Mouse (Mus musculus): ENCODE results near the gene Gm20489. TPM values are rescaled to one million over a fixed set of nuclear protein-coding genes. Genes with fewer than 3 reads are reported as not detected.

Gene Gm20489
- not detected in 2 replicates for total RNA-seq (2014; rRNA removed)
- not detected in 2 replicates for polyA plus RNA-seq (2012; rRNA removed)

- TF ChIP-seq POLR2A (IDR thresholded peaks at IDR 0.05; ENCODE audit: extremely low read depth, insufficient read depth, low read length) (no peak), CTCF (IDR thresholded peaks at IDR 0.05; ENCODE audit: low read depth, low read length) (no peak)
- H3K27me3 ChIP-seq (ENCODE audit: control insufficient read depth, insufficient read depth, low read length), result no peaks in the 10 kb centered on the region
- no peaks in the 10 kb centered on the region for H3K79me2 ChIP-seq (ENCODE audit: control insufficient read depth, insufficient read depth, low read length)
- H3K4me3 ChIP-seq (ENCODE audit: insufficient read depth, low read depth, low read length), result peak within 1 kb of the TSS; percentile 15; the same call in 1 of the 2 replicates
- no peaks in the 10 kb centered on the region for H3K36me3 ChIP-seq (ENCODE audit: control insufficient read depth, insufficient read depth, low read length)
- H3K27ac ChIP-seq (replicated peaks; ENCODE audit: insufficient read depth, low read depth, low read length), result no peak within 1 kb of the TSS
- no peaks in the 10 kb centered on the region; the same call in 1 of the 2 replicates for H3K4me1 ChIP-seq (ENCODE audit: control insufficient read depth, insufficient read depth, low read length)
- 80% methylated on average over 3 of the region's 3 CpGs for WGBS
- no peak for DNase-seq (ENCODE audit: extremely low read depth, low read depth, low spot score)
- no peak within 1 kb of the TSS for H3K9ac ChIP-seq (ENCODE audit: low read depth, low read length)
Measured at GRCm38 (mm10) chrX:101268755-101269124, at the start of gene Gm20489. Gene Gm20489, minus strand, starts transcription at chrX:101269023.

- Histone ChIP-seq H3K79me2 (ENCODE audit: control insufficient read depth, insufficient read depth, low read length) (no peaks in the 10 kb centered on the region), H3K9ac (ENCODE audit: low read depth, low read length) (no peak overlapping the region), H3K27me3 (ENCODE audit: control insufficient read depth, insufficient read depth, low read length) (no peaks in the 10 kb centered on the region), H3K27ac (replicated peaks; ENCODE audit: insufficient read depth, low read depth, low read length) (no peak overlapping the region), H3K4me1 (ENCODE audit: control insufficient read depth, insufficient read depth, low read length) (no peaks in the 10 kb centered on the region), H3K36me3 (ENCODE audit: control insufficient read depth, insufficient read depth, low read length) (no peaks in the 10 kb centered on the region), H3K4me3 (ENCODE audit: insufficient read depth, low read depth, low read length) (no peak overlapping the region)
- 52% methylated on average over 6 of the region's 6 CpGs for WGBS
- TF ChIP-seq CTCF (IDR thresholded peaks at IDR 0.05; ENCODE audit: low read depth, low read length) (no peak), POLR2A (IDR thresholded peaks at IDR 0.05; ENCODE audit: extremely low read depth, insufficient read depth, low read length) (no peak)
- DNase-seq (ENCODE audit: extremely low read depth, low read depth, low spot score), result no peak
Measured at GRCm38 (mm10) chrX:101313625-101314359, 45.0 kb upstream of the Gm20489 start.

- 92% methylated on average over 5 of the region's 5 CpGs for WGBS
- no peak for DNase-seq (ENCODE audit: extremely low read depth, low read depth, low spot score)
- Histone ChIP-seq H3K36me3 (ENCODE audit: control insufficient read depth, insufficient read depth, low read length) (no peaks in the 10 kb centered on the region), H3K27ac (replicated peaks; ENCODE audit: insufficient read depth, low read depth, low read length) (no peak overlapping the region), H3K79me2 (ENCODE audit: control insufficient read depth, insufficient read depth, low read length) (no peaks in the 10 kb centered on the region), H3K4me1 (ENCODE audit: control insufficient read depth, insufficient read depth, low read length) (no peaks in the 10 kb centered on the region), H3K4me3 (ENCODE audit: insufficient read depth, low read depth, low read length) (no peak overlapping the region), H3K9ac (ENCODE audit: low read depth, low read length) (no peak overlapping the region), H3K27me3 (ENCODE audit: control insufficient read depth, insufficient read depth, low read length) (no peaks in the 10 kb centered on the region)
- TF ChIP-seq POLR2A (IDR thresholded peaks at IDR 0.05; ENCODE audit: extremely low read depth, insufficient read depth, low read length) (no peak), CTCF (IDR thresholded peaks at IDR 0.05; ENCODE audit: low read depth, low read length) (no peak)
Measured at GRCm38 (mm10) chrX:101309299-101309698, 40.5 kb upstream of the Gm20489 start.

- DNase-seq (ENCODE audit: extremely low read depth, low read depth, low spot score), result no peak
- 79% methylated on average over 2 of the region's 2 CpGs for WGBS
- H3K36me3 ChIP-seq (ENCODE audit: control insufficient read depth, insufficient read depth, low read length), result no peaks in the 10 kb centered on the region
- no peak overlapping the region for H3K27ac ChIP-seq (replicated peaks; ENCODE audit: insufficient read depth, low read depth, low read length)
- no peak for TF ChIP-seq CTCF (IDR thresholded peaks at IDR 0.05; ENCODE audit: low read depth, low read length)
- no peak for TF ChIP-seq POLR2A (IDR thresholded peaks at IDR 0.05; ENCODE audit: extremely low read depth, insufficient read depth, low read length)
- H3K4me1 ChIP-seq (ENCODE audit: control insufficient read depth, insufficient read depth, low read length), result no peaks in the 10 kb centered on the region
- no peaks in the 10 kb centered on the region for H3K27me3 ChIP-seq (ENCODE audit: control insufficient read depth, insufficient read depth, low read length)
- no peak overlapping the region for H3K4me3 ChIP-seq (ENCODE audit: insufficient read depth, low read depth, low read length)
- no peak overlapping the region for H3K9ac ChIP-seq (ENCODE audit: low read depth, low read length)
- H3K79me2 ChIP-seq (ENCODE audit: control insufficient read depth, insufficient read depth, low read length), result no peaks in the 10 kb centered on the region
Measured at GRCm38 (mm10) chrX:101304646-101305045, 35.8 kb upstream of the Gm20489 start.

GRCm38 (mm10) chrX:101301654-101302053, 32.8 kb upstream of the Gm20489 start:
- Histone ChIP-seq H3K4me3 (ENCODE audit: insufficient read depth, low read depth, low read length) (no peak overlapping the region), H3K79me2 (ENCODE audit: control insufficient read depth, insufficient read depth, low read length) (no peaks in the 10 kb centered on the region), H3K4me1 (ENCODE audit: control insufficient read depth, insufficient read depth, low read length) (no peaks in the 10 kb centered on the region; the same call in 1 of the 2 replicates), H3K36me3 (ENCODE audit: control insufficient read depth, insufficient read depth, low read length) (no peaks in the 10 kb centered on the region), H3K27me3 (ENCODE audit: control insufficient read depth, insufficient read depth, low read length) (0 out of 2 replicates have a peak, but pooled peaks cover 3% of the 10 kb centered on the region), H3K27ac (replicated peaks; ENCODE audit: insufficient read depth, low read depth, low read length) (no peak overlapping the region), H3K9ac (ENCODE audit: low read depth, low read length) (no peak overlapping the region)
- TF ChIP-seq CTCF (IDR thresholded peaks at IDR 0.05; ENCODE audit: low read depth, low read length) (no peak), POLR2A (IDR thresholded peaks at IDR 0.05; ENCODE audit: extremely low read depth, insufficient read depth, low read length) (no peak)
- WGBS, result 88% methylated on average over 8 of the region's 9 CpGs
- no peak for DNase-seq (ENCODE audit: extremely low read depth, low read depth, low spot score)

Measured in liver, adult 2 months (tissue).